Mouse (Mus musculus): ENCODE results near the gene Cox4i2. TPM values are rescaled to one million over a fixed set of nuclear protein-coding genes. Genes with fewer than 3 reads are reported as not detected.

Gene Cox4i2
- polyA plus RNA-seq, 1 experiment from 2014 or later = 14.3 TPM

- Histone ChIP-seq H3K4me2 (replicated peaks) (peak overlapping the region; percentile 72), H3K4me1 (peaks cover 44% of the 10 kb centered on the region), H3K4me3 (peak overlapping the region; percentile 29; the same call in 1 of the 2 replicates), H3K9ac (peak overlapping the region; percentile 60), H3K27ac (0 out of 2 replicates have a peak overlapping the region, but pooled peaks have one; percentile 46), H3K9me3 (no peaks in the 10 kb centered on the region), H3K36me3 (no peaks in the 10 kb centered on the region), H3K27me3 (no peaks in the 10 kb centered on the region)
- 66% methylated on average over 3 of the region's 3 CpGs for WGBS
- no peak for ATAC-seq (ENCODE audit: insufficient number of reproducible peaks, insufficient read depth, low FRiP score, low TSS enrichment)
These were observed 29.6 kb upstream of the Cox4i2 start for GRCm38 (mm10) chr2:152724332-152724723.

GRCm38 (mm10) chr2:152725178-152725750 lies 28.7 kb upstream of the Cox4i2 start:
- Histone ChIP-seq H3K36me3 (no peaks in the 10 kb centered on the region), H3K4me3 (no peak overlapping the region), H3K27ac (no peak overlapping the region), H3K4me1 (peaks cover 53% of the 10 kb centered on the region), H3K4me2 (replicated peaks) (no peak overlapping the region), H3K9me3 (no peaks in the 10 kb centered on the region), H3K9ac (no peak overlapping the region), H3K27me3 (no peaks in the 10 kb centered on the region)
- 67% methylated on average over 15 of the region's 15 CpGs for WGBS
- no peak for ATAC-seq (ENCODE audit: insufficient number of reproducible peaks, insufficient read depth, low FRiP score, low TSS enrichment)

- ATAC-seq (ENCODE audit: insufficient number of reproducible peaks, insufficient read depth, low FRiP score, low TSS enrichment) = no peak
- no peak overlapping the region for H3K27ac ChIP-seq
- WGBS = 74% methylated on average over 6 of the region's 6 CpGs
These were observed 27.8 kb upstream of the Cox4i2 start for GRCm38 (mm10) chr2:152726213-152726612.

GRCm38 (mm10) chr2:152726751-152727335 lies 27.1 kb upstream of the Cox4i2 start:
- no peak for ATAC-seq (ENCODE audit: insufficient number of reproducible peaks, insufficient read depth, low FRiP score, low TSS enrichment)
- H3K4me2 ChIP-seq (replicated peaks) = no peak overlapping the region
- no peaks in the 10 kb centered on the region for H3K27me3 ChIP-seq
- no peaks in the 10 kb centered on the region for H3K36me3 ChIP-seq
- no peak overlapping the region for H3K4me3 ChIP-seq
- peaks cover 55% of the 10 kb centered on the region for H3K4me1 ChIP-seq
- no peak overlapping the region for H3K9ac ChIP-seq
- 59% methylated on average over 6 of the region's 6 CpGs for WGBS
- peak overlapping the region; percentile 54 for H3K27ac ChIP-seq
- H3K9me3 ChIP-seq = no peaks in the 10 kb centered on the region

More at GRCm38 (mm10) chr2:152726213-152726612, 27.8 kb upstream of the Cox4i2 start:
- H3K36me3 ChIP-seq = no peaks in the 10 kb centered on the region
- no peak overlapping the region for H3K4me3 ChIP-seq
- H3K4me2 ChIP-seq (replicated peaks) = no peak overlapping the region
- H3K9ac ChIP-seq = no peak overlapping the region
- no peaks in the 10 kb centered on the region for H3K9me3 ChIP-seq
- H3K27me3 ChIP-seq = no peaks in the 10 kb centered on the region
- peaks cover 55% of the 10 kb centered on the region for H3K4me1 ChIP-seq

- no peak overlapping the region for H3K4me2 ChIP-seq (replicated peaks)
- H3K36me3 ChIP-seq = no peaks in the 10 kb centered on the region
- H3K4me1 ChIP-seq = peaks cover 55% of the 10 kb centered on the region
- peak overlapping the region; percentile 84 for H3K27ac ChIP-seq
- H3K9ac ChIP-seq = no peak overlapping the region
- H3K27me3 ChIP-seq = no peaks in the 10 kb centered on the region
- H3K4me3 ChIP-seq = no peak overlapping the region
- 76% methylated on average over 14 of the region's 14 CpGs for WGBS
- no peaks in the 10 kb centered on the region for H3K9me3 ChIP-seq
- no peak for ATAC-seq (ENCODE audit: insufficient number of reproducible peaks, insufficient read depth, low FRiP score, low TSS enrichment)
These were observed 26.0 kb upstream of the Cox4i2 start for GRCm38 (mm10) chr2:152727795-152728510.

- H3K27ac ChIP-seq = peak overlapping the region; percentile 84
- no peak for ATAC-seq (ENCODE audit: insufficient number of reproducible peaks, insufficient read depth, low FRiP score, low TSS enrichment)
- no peaks in the 10 kb centered on the region for H3K36me3 ChIP-seq
- 62% methylated on average over 7 of the region's 7 CpGs for WGBS
- H3K9ac ChIP-seq = no peak overlapping the region
- H3K4me1 ChIP-seq = peaks cover 53% of the 10 kb centered on the region
- H3K4me2 ChIP-seq (replicated peaks) = no peak overlapping the region
- H3K9me3 ChIP-seq = no peaks in the 10 kb centered on the region
- no peak overlapping the region for H3K4me3 ChIP-seq
- no peaks in the 10 kb centered on the region for H3K27me3 ChIP-seq
These were observed 25.4 kb upstream of the Cox4i2 start for GRCm38 (mm10) chr2:152728594-152728993.

GRCm38 (mm10) chr2:152729013-152729635 lies 24.8 kb upstream of the Cox4i2 start:
- Histone ChIP-seq H3K36me3 (no peaks in the 10 kb centered on the region), H3K4me1 (peaks cover 51% of the 10 kb centered on the region), H3K4me3 (no peak overlapping the region), H3K9me3 (no peaks in the 10 kb centered on the region), H3K27me3 (no peaks in the 10 kb centered on the region), H3K27ac (peak overlapping the region; percentile 84), H3K4me2 (replicated peaks) (peak overlapping the region; percentile 5; the same call in 1 of the 2 replicates), H3K9ac (0 out of 2 replicates have a peak overlapping the region, but pooled peaks have one; percentile 12)
- ATAC-seq (ENCODE audit: insufficient number of reproducible peaks, insufficient read depth, low FRiP score, low TSS enrichment) = peak; percentile 7; the same call in 1 of the 2 replicates
- 17% methylated on average over 8 of the region's 8 CpGs for WGBS

GRCm38 (mm10) chr2:152729636-152730020 lies 24.3 kb upstream of the Cox4i2 start:
- Histone ChIP-seq H3K4me1 (peaks cover 51% of the 10 kb centered on the region), H3K36me3 (no peaks in the 10 kb centered on the region), H3K27ac (peak overlapping the region; percentile 84), H3K27me3 (no peaks in the 10 kb centered on the region), H3K9me3 (no peaks in the 10 kb centered on the region), H3K4me3 (no peak overlapping the region), H3K9ac (0 out of 2 replicates have a peak overlapping the region, but pooled peaks have one; percentile 12), H3K4me2 (replicated peaks) (peak overlapping the region; percentile 5; the same call in 1 of the 2 replicates)
- WGBS = 6% methylated on average over 7 of the region's 7 CpGs
- peak; percentile 76 for ATAC-seq (ENCODE audit: insufficient number of reproducible peaks, insufficient read depth, low FRiP score, low TSS enrichment)

GRCm38 (mm10) chr2:152733201-152733600 lies 20.8 kb upstream of the Cox4i2 start:
- ATAC-seq (ENCODE audit: insufficient number of reproducible peaks, insufficient read depth, low FRiP score, low TSS enrichment) = no peak
- H3K9ac ChIP-seq = no peak overlapping the region
- WGBS = 83% methylated on average over 2 of the region's 2 CpGs
- H3K36me3 ChIP-seq = no peaks in the 10 kb centered on the region
- no peak overlapping the region for H3K4me2 ChIP-seq (replicated peaks)
- no peaks in the 10 kb centered on the region for H3K27me3 ChIP-seq
- H3K4me1 ChIP-seq = peaks cover 41% of the 10 kb centered on the region
- H3K27ac ChIP-seq = no peak overlapping the region
- no peaks in the 10 kb centered on the region for H3K9me3 ChIP-seq
- H3K4me3 ChIP-seq = no peak overlapping the region

- H3K36me3 ChIP-seq = no peaks in the 10 kb centered on the region
- H3K27ac ChIP-seq = peak overlapping the region; percentile 94
- H3K9me3 ChIP-seq = no peaks in the 10 kb centered on the region
- H3K27me3 ChIP-seq = no peaks in the 10 kb centered on the region
- 8% methylated on average over 10 of the region's 10 CpGs for WGBS
- peak overlapping the region; percentile 27; the same call in 1 of the 2 replicates for H3K9ac ChIP-seq
- peaks cover 34% of the 10 kb centered on the region for H3K4me1 ChIP-seq
- H3K4me2 ChIP-seq (replicated peaks) = peak overlapping the region; percentile 90
- ATAC-seq (ENCODE audit: insufficient number of reproducible peaks, insufficient read depth, low FRiP score, low TSS enrichment) = no peak; the same call in 1 of the 2 replicates
- peak overlapping the region; percentile 68 for H3K4me3 ChIP-seq
These were observed 19.5 kb upstream of the Cox4i2 start for GRCm38 (mm10) chr2:152734501-152734900.

- Histone ChIP-seq H3K36me3 (no peaks in the 10 kb centered on the region), H3K9ac (peak overlapping the region; percentile 27; the same call in 1 of the 2 replicates), H3K4me1 (peaks cover 31% of the 10 kb centered on the region), H3K27me3 (no peaks in the 10 kb centered on the region), H3K27ac (peak overlapping the region; percentile 94), H3K4me3 (peak overlapping the region; percentile 68), H3K4me2 (replicated peaks) (peak overlapping the region; percentile 90), H3K9me3 (no peaks in the 10 kb centered on the region)
- peak; percentile 74 for ATAC-seq (ENCODE audit: insufficient number of reproducible peaks, insufficient read depth, low FRiP score, low TSS enrichment)
- WGBS = under 1% methylated on average over 28 of the region's 28 CpGs
These were observed 19.0 kb upstream of the Cox4i2 start for GRCm38 (mm10) chr2:152734984-152735383.

All from embryonic facial prominence, embryonic 12.5 days (tissue).